Mouse (Mus musculus) frontal cortex, postnatal 10 days (tissue): ENCODE measurements around the gene Sik3.
A peak's percentile ranks its signal among the peaks of the same experiment; 100 is the strongest.
"Not testable (repeated sequence)": the region's sequence is repeated elsewhere in the genome, so short reads cannot be mapped to it uniquely, and the experiment has no call there.

ENCODE experiments used
- DNase-seq, 2 experiments: peaks; one replicate each; pipeline ENCODE4 v3.0.0; 2022; ENCODE audit warnings: low spot score in 2 of 2, mixed read lengths in 1 of 2

Sik3 gene

DNA sequence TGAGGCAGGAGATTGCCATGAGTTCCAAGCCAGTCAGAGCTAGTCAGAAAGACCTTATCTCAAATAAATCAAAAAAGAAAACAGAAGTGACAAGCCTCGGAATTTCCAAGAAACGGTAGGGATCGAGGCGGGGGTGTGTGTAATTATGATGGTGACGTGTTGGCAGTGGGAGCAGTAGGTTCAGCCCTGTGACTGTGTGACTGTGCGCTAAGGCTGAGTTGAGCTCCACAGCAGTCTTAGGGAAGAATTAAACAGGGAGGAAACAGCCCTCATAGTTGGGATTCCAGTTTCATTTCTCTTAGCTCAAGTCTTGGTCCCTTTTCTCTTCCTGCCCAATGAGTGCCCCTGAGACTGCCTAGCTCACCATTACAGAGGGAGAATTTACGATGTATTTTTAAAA, 98.0 kb downstream of the Sik3 start:
- DNase-seq, result no peak

DNA sequence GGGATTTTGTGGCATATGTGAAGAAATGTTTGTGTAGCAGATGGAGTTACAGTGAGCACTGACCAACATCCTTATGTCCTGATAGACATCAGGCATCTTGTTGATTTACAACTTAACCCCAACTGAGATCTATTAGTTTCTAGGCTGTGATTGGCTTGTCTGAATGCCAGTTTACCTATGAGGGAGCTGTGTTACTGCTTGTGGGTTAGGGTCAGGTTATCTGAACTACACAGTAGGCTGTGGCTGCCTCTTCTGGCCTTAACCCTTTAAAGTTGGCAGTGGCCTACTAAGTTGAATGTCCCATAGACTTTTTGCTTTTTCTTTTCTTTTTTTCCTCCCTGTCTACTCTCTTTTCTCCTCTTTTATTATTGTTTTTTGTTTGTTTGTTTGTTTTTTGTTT, 98.7 kb downstream of the Sik3 start:
- DNase-seq, result no peak

DNA sequence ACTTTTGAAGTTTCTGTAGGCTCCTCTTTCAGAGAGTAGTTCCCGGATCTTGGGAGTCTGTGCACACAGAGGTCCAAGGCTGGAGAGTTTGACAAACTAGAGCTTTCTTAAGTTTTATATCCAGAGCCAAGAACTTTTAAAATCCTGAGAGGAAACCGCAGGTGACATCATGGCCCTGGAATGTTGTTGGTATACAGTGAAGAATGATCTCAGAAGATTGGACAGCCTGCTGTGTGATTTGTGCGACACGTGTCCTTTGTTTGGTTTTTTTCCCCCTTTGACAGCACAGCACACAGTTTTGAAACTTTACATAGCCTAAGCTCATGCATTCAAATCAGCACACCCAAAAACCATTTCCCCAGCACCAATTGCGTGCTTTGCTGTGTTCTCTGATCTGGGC, 99.6 kb downstream of the Sik3 start:
- DNase-seq, result no peak

DNA sequence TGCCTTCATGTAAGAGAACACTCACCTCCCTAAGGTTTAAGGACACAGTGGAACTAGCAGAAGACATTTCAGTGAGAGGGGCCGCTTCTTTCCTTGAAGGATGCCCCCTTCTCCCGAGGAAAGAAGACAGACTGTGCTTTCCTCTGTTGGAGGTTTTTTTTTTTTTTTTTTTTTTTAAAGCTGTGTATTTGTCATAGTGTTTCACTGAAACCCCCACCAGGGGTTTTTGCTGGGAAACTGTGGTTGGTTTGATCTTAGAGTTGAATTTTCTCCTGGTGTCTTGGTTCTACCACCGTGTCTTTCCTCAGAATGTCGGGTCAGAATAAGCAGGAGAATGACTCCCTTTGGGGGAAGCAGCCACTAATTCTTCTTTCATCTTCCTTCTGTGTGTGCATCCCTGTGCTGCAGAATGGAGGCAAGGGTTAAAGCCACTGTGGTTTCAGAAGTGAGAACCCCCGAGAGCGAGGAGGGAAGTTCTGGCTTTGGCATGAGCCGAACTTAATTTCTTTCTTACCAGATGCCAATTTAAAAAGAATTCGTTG, 106.3 kb downstream of the Sik3 start:
- no peak for DNase-seq

DNA sequence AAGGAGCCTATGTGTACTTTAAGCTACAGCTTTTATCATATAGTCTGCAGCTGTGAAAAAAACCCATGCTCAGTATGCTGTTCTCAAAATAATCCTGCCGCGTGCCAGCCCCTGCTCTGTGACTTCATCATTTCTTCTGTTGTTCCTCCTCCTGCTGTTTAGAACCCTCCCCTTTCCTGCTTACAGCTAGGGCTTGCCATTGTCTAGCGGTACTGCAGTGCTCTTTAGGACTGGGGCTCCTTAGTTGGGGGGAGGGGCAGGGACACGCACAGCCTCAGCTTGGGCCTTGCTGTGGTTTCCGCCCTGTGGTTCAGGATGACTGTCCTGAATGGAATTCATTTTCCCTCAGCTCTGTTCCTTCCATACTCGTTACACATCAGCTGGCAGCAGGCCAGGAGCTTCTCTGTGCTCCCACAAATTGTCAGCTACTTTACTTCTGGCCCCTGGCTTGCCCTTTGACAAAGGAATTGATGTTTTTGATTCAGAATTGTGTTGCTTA, 107.4 kb downstream of the Sik3 start:
- peak; percentile 53 to 57 for DNase-seq

DNA sequence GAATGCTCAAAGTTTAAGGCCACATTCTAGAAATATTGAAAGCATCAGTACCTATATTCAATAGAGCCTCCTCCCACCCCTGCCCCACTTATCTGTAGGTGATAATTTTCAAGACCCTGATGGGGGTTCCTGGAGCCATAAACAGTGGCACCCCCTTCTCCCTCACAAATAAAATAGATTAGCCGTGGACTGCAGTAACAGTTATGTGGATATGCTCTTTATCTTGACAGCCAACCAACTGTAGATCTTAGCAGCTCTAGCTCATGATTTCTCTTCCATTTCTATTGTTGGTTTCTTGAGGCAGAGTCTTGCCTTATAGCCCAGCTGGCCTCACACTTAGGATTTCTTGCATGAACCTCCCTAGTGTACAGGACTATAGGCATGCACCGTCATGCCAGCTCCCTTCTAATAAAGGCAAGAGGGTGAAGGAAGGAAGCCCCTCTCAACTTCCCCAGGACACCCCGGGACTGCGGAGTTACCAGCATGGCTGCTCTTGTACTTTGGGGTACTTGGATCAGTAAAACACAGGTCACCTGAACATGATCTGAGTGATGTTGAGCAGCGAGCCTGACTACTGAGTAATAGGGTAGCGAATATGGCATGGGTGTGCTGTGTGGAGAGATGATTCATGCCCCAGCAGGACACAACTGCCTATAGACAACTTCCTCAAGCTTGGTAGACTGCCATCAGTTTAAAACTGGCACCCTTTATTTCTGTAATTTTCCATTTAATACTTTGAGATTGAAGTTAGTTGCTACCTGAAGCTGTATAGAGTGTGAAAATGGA, 108.0 kb downstream of the Sik3 start:
- DNase-seq, result no peak

DNA sequence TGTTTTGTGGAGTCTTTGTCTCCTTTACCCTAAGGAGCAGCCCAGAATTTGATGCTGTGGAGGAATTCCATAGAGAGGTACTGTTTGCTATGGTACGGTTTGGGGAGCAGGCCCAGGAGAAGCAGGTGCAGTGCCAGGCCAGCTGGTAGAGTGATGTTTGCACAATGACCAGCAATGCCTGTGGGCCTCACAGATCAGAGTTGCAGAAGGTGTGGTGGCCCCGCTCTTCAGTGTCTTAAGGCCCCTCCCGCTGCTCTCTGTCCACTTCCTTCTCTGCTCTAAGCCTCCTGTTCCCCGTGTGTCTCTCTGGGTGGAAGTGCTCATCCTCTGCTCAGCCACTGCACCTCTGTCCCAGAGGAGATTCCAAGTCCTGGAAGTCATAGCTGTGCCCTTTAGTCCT, 108.9 kb downstream of the Sik3 start:
- no peak for DNase-seq

DNA sequence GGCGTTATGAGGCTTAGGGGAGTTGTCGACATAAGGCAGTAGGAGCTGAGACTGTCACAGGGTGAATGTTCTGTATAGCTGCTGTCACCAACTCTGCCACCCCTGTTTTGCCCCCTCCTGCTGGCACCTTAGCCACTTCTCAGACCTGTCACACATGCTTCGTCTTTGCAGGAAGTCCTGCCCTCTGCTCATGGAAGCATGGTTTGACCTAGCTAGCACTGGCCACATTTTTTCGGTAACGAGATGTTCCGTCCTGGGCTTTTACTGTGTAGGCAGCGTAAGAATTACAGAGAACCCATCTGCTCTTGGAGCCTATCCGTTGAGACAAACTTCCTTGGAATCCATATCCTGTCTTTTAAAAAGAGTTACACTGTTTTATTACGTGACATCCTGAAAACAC, 110.1 kb downstream of the Sik3 start:
- DNase-seq, result no peak

DNA sequence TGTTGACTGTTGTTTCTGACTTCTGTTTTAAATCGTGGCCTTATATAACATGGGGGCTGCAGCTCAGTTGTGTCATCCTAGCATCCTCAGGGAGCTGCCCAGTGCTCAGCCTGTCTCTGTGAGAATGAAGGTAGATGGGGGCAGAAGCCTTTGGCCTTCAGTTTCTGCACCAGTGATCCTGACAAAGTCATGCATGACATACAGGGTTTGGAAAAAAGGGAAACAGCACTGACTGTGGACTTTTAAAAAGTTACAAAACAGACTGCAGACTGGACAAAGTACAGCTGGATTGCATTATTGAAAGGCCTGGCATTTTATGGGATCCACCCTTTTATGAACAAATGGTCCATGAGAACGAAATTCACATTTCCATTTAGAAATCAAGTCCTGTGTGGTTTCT, 113.7 kb downstream of the Sik3 start:
- DNase-seq, result no peak

DNA sequence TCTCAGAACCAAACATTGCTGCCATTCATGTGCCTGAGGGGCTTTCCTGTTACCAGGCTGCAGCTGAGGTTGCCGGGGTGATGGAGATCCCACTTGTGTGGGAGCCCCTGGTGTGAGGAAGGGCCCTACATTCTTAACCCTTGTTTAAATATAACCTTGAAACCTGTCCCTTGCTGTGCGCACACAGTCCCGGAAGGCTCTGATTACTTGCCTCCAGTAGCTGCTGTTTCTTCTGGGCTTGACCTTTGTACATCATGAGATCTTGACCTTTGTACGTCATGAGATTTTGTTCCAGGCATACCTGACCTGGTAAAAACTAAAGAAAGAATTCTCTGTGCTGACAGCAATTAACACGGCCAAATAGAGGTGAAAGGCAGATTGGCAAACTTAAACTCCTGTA, 114.7 kb downstream of the Sik3 start:
- DNase-seq, result no peak

DNA sequence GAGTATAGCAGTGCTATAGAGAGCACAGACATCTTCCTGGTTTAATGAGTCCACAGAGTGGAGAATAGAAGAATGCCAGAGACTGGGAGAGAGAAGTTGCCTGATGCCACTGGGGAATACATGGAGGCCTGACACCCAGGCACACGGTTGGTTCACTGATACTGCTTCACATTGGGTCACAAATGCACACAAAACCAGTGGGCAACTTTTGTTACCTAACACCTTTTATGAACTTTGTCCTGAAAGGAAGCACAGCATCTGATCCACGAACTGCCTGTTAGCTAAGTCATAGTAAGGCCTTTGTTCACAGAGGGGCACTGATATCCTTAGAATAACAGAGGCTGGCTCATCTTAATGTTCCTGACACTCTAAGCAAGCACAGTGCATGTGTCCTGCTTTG, 116.6 kb downstream of the Sik3 start:
- no peak for DNase-seq

DNA sequence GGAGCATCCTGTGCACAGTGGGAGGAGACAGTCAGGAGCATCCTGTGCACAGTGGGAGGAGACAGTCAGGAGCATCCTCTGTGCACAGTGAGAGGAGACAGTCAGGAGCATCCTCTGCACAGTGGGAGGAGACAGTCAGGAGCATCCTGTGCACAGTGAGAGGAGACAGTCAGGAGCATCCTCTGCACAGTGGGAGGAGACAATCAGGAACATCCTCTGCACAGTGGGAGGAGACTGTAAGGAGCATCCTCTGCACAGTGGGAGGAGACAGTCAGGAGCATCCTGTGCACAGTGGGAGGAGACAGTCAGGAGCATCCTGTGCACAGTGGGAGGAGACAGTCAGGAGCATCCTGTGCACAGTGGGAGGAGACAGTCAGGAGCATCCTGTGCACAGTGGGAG, 120.2 kb downstream of the Sik3 start:
- not testable (repeated sequence) for DNase-seq

DNA sequence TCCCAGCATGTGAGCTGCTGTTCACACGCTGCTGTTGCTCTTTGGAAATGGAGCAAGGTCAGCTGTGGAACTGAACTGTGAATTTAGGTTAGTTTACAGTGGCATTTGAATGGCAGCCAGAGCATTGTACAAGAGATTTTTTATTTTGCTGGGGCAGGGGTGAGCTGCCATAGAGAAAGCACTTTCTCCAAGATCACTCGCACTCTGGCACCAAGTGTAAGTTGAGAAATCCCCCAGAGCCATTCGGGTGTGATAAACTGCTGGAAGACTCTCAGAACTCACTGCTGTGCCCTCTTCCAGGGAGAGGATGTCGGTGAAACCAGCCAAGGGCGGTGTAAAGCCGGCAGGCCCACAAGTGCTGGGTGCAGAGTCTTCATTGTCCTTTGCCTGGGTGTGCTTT, 126.2 kb downstream of the Sik3 start:
- DNase-seq, result no peak

DNA sequence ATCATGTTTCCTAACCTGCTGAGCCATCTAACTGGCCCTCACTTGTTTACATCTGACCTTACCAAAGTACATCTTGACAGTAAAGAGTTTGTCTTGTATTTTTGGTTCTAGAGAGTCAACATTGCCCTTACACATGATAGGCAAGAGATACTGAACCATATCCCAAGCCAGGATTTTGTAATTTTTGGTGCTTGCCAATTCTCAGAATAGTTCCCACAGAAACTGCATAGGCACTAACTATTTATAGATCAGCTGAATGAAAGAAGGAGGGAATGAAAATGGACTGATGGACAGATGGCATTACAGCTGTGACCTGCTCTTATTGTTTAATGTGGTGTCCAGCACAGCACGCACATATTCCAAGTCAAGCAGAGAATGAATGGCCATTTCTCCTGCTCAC, 128.2 kb downstream of the Sik3 start:
- no peak for DNase-seq

DNA sequence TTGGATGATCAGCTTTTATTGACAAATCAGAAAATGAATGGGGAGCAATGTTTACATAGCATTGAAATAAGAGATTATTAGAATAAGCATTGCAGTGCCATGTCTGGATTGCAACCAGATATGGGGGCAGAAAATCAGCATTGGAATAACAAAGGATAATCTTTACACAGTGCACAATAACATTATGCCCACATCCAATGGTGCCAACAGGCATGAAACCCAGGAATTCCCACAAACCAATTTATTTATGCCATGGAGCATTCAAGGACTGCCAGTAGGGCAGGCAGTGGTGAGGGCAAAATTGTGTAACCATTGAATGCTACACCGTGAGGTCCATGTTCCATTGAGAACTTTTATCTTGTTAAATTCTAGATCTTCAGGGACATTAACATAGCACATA, 129.4 kb downstream of the Sik3 start:
- DNase-seq, result no peak

DNA sequence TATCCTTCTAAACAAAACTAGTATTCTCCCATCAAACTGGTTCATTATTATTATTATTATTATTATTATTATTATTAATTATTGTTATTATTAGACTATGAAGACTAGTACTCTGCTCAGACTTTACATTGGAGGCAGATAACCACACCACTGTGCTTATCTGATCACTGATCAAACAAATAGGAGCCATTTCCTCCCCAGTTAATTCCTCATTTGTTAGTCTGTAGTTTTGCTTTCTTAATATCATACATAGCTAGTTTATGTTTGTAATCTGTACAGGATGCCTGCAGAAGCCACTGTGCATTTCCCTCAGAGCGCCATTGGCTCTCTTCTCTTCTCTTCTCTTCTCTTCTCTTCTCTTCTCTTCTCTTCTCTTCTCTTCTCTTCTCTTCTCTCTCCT, 129.9 kb downstream of the Sik3 start:
- DNase-seq, result no peak

DNA sequence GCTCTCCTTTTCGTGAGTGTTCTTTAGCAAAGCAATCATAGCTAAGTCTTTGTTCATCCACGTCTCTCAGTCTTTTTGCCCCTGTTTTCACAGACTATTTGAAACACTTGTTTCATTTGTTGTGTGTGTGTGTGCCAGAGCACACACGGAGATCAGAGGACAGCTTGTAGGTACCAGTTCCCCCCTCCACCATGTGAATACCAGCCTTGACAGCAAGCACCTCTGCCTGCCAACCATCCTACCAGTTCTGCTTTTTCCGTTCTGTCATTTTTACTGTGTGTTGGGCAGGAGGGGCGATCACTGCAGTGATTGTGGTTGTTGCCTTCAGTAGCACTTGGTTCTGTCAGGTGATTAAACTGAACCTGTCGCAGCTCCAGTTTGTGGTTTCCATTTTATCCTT, 132.4 kb downstream of the Sik3 start:
- DNase-seq, result no peak

DNA sequence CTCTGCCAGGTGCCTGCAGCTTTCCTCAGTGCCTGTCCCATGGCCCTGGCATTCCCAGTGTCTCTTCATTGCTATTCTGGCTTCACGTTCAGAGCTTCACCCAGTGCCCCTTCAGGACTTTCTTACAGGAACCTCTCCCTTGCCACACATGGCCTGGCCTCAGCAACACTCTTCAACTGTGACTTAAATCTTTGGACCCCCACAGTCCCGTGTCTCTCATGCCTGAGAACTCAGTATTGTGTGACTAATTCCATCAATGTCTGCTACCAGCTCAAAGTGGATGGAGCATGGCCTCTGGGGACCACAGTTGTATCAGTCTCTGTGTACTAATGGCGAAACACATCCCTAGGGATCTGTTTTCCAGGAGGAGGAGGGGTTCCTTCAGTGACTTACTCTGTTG, 133.8 kb downstream of the Sik3 start:
- no peak for DNase-seq

DNA sequence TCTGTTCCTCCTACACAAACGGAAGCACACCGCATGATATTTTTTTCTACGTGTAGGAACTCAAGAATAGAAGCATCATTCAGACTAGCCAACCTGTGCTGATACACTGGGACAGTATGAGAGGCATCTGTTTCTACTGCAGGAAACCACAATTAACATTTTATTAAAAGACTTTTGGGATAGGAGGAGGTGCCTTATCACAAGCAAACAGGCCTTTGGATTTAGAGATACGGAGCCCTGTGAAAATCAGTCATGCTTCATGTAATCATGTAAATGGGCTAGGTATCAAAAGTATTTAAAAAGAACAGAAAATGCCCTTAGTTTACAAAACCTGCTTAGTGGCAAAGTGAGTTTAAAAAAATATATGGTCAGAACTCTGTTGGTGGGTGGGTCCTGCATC, 136.1 kb downstream of the Sik3 start:
- no peak for DNase-seq

DNA sequence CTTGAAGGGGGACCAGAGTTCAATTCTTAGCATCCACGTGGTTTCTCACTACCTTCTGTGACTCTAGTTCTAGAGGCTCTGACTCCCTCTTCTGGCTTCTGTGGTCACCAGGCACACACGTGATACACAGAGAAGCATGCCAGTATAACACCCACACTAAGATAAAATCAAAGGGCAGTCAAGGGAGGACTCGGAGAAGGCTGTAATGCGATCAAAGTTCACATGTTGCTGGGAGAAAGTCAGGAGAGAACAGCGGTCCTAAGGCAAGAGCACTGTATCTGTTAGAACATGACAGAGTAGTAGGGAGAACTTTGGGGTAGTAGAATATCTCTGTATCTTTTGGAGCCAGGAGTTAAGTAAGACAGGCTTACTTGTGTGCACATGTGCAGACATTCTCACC, 136.8 kb downstream of the Sik3 start:
- no peak for DNase-seq

DNA sequence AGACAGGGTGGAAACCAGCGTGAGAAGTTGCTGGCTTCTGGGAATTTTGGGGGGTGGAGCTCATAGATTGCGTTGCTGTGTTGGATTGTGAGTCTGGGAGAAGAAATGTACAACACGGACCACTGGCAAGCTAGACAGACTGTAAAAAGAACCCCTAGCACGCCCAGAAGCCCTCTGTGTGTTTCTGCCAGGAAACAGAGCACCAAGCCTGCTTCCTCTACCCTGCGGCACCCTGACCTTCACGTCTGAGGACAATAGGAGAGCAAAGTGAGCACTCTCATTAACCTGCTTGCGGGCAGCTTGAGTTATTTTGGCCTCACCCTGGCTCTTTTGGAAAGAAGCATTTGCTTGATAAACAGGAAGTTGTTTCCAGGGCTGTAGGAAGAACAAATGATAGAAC, 137.5 kb downstream of the Sik3 start:
- DNase-seq, result no peak

DNA sequence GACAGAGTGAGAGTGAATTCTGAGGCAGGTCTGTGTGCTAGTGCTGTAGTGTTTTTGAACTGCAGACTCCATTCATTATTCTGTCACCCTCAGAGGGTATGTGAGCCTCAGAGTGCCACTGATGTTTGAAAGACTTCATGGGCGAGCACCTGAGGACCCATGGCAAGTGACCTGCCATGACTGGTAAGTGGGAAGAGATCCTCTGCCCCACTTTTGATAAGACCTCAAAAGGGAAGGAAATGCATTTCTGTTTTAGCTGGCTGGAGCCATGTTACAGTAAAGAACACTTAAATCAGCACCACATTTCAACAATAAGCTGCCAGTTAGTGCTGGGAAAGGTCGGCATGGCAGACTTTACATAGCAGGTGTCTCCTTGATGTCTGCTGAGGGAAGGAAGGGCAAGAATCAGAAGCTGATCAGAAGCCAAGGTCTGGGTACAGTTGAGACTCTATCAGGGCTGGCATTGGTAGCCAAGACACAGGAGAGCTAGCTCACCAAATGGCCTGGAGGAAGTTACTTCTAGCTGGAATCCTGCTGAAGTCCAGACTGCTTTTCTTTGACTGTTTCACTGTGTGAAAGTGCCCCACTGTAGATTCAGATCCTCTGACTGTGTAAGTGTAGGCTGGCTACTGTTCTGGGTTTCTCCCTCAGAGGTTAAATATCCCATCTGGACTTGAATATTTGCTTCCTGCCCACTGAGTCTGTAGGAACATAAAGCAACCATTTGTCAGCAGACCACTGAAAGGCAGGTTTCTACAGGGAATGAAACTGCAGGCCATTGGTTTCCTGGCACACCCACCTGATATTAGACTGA, 138.5 kb downstream of the Sik3 start:
- DNase-seq, result no peak

DNA sequence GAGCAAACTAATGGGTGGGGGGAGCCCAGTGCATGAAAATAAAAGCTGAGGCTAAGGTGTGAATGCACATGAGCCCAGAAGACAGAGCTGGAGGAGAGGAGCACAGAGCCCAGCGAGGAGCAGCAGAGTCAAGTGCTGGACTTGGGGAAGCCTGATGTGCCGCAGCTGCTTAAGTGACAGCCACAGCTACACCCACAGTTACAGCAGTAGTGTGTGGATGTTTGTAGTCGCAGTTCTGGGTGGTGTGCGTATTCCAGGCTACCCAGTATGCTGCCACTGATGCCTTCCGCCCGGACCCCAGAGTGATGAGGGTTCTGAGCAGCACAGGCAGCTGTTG, 139.1 kb downstream of the Sik3 start:
- DNase-seq, result no peak
